Mouse (Mus musculus) limb, embryonic 11.5 days (tissue): ENCODE data around the gene Map2k7. TPM values are rescaled to one million over a fixed set of nuclear protein-coding genes. Genes with fewer than 3 reads are reported as not detected.

ENCODE experiments used
- ATAC-seq: fragments of 200-750 bp; cut with Nextera tagmentation; 2 replicates; pipeline ENCODE4 v1.8.0; 2017; ENCODE audit warnings: low read depth; ENCODE audit not compliant: insufficient number of reproducible peaks, low FRiP score, low TSS enrichment
- DNase-seq: peaks from one replicate; pipeline ENCODE4 v3.0.0-alpha.2; 2015; ENCODE audit warnings: low spot score
- H3K27ac ChIP-seq: fragments of 300-500 bp; sonication (generic); replicated peaks from 2 replicates; pipeline ENCODE4 v1.5.1; 2014; ENCODE audit warnings: low read depth, mild to moderate bottlenecking, low read length
- H3K27me3 ChIP-seq: fragments of 300-500 bp; sonication (generic); 2 replicates; pipeline ENCODE4 v1.6.1; 2014; ENCODE audit warnings: mild to moderate bottlenecking, low read length, mixed read lengths; ENCODE audit not compliant: control insufficient read depth, insufficient read depth
- H3K36me3 ChIP-seq: fragments of 300-500 bp; sonication (generic); 2 replicates; pipeline ENCODE4 v1.6.1; 2014; ENCODE audit warnings: mild to moderate bottlenecking, low read length, moderate library complexity, mixed read lengths; ENCODE audit not compliant: control insufficient read depth, insufficient read depth
- H3K4me1 ChIP-seq: fragments of 300-500 bp; sonication (generic); 2 replicates; pipeline ENCODE4 v1.6.1; 2014; ENCODE audit warnings: low read length, mixed read lengths; ENCODE audit not compliant: control insufficient read depth, insufficient read depth
- H3K4me2 ChIP-seq: fragments of 300-500 bp; sonication (generic); 2 replicates; pipeline ENCODE4 v1.6.1; 2014; ENCODE audit warnings: low read depth, mild to moderate bottlenecking, moderate library complexity; ENCODE audit not compliant: severe bottlenecking
- H3K4me3 ChIP-seq: fragments of 300-500 bp; sonication (generic); 2 replicates; pipeline ENCODE4 v1.5.1; 2014; ENCODE audit warnings: low read depth, low read length
- H3K9ac ChIP-seq: fragments of 300-500 bp; sonication (generic); 2 replicates; pipeline ENCODE4 v1.6.1; 2014; ENCODE audit warnings: mild to moderate bottlenecking, low read length
- H3K9me3 ChIP-seq: fragments of 300-500 bp; sonication (generic); 2 replicates; pipeline ENCODE4 v1.6.1; 2016; ENCODE audit warnings: low read length; ENCODE audit not compliant: control insufficient read depth
- WGBS: fragments of 180-500 bp; shearing (Covaris S2); extraction: QIAGEN DNeasy Blood & Tissue Kit; methylation state at CpG from one replicate; pipeline ENCODE4 v1.1.7; 2014; 5-methylcytosine and 5-hydroxymethylcytosine counted together
- polyA plus RNA-seq: library from polyadenylated mRNA; unstranded; fragments of >200 nt; fragmentation: Nextera tagmentation; extraction: Ambion mirVana; gene quantifications from 2 replicates; pipeline ENCODE4 v1.2.1, GENCODE M21; 2014

Gene Map2k7
- polyA plus RNA-seq, 1 experiment from 2014 or later, result 19.5 TPM

DNA sequence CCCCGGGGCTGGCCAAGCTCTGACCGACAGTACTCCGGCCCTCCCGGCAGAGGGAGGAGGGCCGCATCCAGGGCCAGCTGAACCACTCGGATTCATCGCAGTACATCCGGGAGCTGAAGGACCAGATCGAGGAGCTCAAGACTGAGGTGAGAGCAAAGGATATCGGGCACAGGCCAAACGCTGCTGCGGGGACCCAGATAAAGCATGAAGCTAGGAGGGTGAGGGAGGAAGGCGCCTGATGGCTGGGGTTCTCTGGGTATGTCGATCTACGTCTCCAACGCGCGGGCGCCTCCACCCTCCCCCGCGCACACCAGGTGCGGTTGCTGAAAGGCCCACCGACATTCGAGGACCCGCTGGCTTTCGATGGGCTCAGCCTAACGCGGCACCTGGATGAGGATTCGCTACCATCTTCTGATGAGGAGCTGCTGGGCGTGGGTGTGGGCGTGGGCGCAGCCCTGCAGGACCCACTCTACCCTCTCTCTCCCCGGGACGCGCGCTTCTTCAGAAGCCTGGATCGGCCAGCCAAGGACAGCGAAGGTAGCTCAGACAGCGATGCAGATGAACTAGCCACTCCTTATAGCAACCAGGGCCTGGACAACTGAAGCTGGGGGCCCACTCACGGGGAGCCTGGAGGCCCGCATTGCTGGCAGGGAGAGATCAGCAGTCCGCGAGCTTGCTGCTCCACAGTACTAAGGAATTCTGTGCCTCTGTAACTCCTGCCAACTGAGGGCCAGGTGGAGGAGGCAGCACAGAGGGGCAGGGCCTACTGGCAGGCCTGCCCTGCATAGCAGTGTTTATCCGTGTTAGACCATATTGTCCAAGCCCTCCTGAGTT is 32.1 kb upstream of the Map2k7 start:
- peak; percentile 28 for DNase-seq
- H3K4me1 ChIP-seq, result 0 out of 2 replicates have a peak, but pooled peaks cover 4% of the 10 kb centered on the region
- H3K4me3 ChIP-seq, result peak overlapping the region; percentile 19; the same call in 1 of the 2 replicates
- H3K36me3 ChIP-seq, result no peaks in the 10 kb centered on the region; the same call in 1 of the 2 replicates
- peak overlapping the region; percentile 25 for H3K4me2 ChIP-seq
- WGBS, result 9% methylated on average over 44 of the region's 44 CpGs
- no peak for ATAC-seq
- H3K9ac ChIP-seq, result 0 out of 2 replicates have a peak overlapping the region, but pooled peaks have one; percentile 32
- H3K9me3 ChIP-seq, result no peaks in the 10 kb centered on the region
- peaks cover 40% of the 10 kb centered on the region for H3K27me3 ChIP-seq
- H3K27ac ChIP-seq, result no peak overlapping the region

GRCm38 (mm10) chr8:4207016-4207350 is 31.6 kb upstream of the Map2k7 start:
- H3K27ac ChIP-seq, result no peak overlapping the region
- H3K36me3 ChIP-seq, result no peaks in the 10 kb centered on the region; the same call in 1 of the 2 replicates
- WGBS, result 68% methylated on average over 2 of the region's 2 CpGs
- DNase-seq (no peak), ATAC-seq (no peak)
- 0 out of 2 replicates have a peak, but pooled peaks cover 4% of the 10 kb centered on the region for H3K4me1 ChIP-seq
- H3K4me2 ChIP-seq, result no peak overlapping the region
- H3K9me3 ChIP-seq, result no peaks in the 10 kb centered on the region
- H3K9ac ChIP-seq, result no peak overlapping the region
- peaks cover 40% of the 10 kb centered on the region for H3K27me3 ChIP-seq
- H3K4me3 ChIP-seq, result no peak overlapping the region

DNA sequence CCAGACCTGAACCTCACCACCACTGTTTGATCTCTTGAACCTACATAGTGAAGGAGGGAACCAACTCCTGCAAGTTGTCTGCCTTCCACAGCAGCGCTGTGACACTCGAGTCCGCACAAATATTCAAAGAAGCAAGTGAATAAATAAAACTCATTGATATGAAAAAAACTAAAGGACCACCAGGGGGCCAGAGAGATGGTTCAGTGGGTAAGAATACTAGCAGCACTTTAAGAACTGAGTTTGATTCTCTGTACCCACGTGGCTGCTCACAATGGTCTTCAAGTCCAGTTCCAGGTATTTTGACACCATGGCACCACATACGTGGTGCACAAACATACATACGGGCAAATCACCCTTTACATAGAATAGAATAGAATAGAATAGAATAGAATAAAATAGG is 27.4 kb upstream of the Map2k7 start:
- Histone ChIP-seq H3K27ac (no peak overlapping the region), H3K4me2 (no peak overlapping the region), H3K9me3 (no peaks in the 10 kb centered on the region), H3K4me3 (no peak overlapping the region), H3K4me1 (0 out of 2 replicates have a peak, but pooled peaks cover 4% of the 10 kb centered on the region), H3K27me3 (peaks cover 34% of the 10 kb centered on the region), H3K36me3 (no peaks in the 10 kb centered on the region; the same call in 1 of the 2 replicates), H3K9ac (no peak overlapping the region)
- no peak for ATAC-seq
- WGBS, result 77% methylated on average over 6 of the region's 6 CpGs
- DNase-seq, result no peak

GRCm38 (mm10) chr8:4212809-4213209 is 25.7 kb upstream of the Map2k7 start:
- Histone ChIP-seq H3K4me2 (peak overlapping the region; percentile 88), H3K4me1 (peaks cover 9% of the 10 kb centered on the region; the same call in 1 of the 2 replicates), H3K27me3 (peaks cover 35% of the 10 kb centered on the region), H3K9ac (peak overlapping the region; percentile 32; the same call in 1 of the 2 replicates), H3K27ac (no peak overlapping the region), H3K9me3 (no peaks in the 10 kb centered on the region), H3K4me3 (peak overlapping the region; percentile 35), H3K36me3 (no peaks in the 10 kb centered on the region; the same call in 1 of the 2 replicates)
- WGBS, result 2% methylated on average over 25 of the region's 25 CpGs
- DNase-seq, result peak; percentile 56
- peak; percentile 41 for ATAC-seq

- H3K27ac ChIP-seq, result no peak overlapping the region
- 3% methylated on average over 18 of the region's 18 CpGs for WGBS
Observed at GRCm38 (mm10) chr8:4213210-4214005, 25.1 kb upstream of the Map2k7 start.

GRCm38 (mm10) chr8:4214006-4214980 is 24.2 kb upstream of the Map2k7 start:
- peak; percentile 11; the same call in 1 of the 2 replicates for ATAC-seq
- H3K9ac ChIP-seq, result no peak overlapping the region
- no peaks in the 10 kb centered on the region; the same call in 1 of the 2 replicates for H3K9me3 ChIP-seq
- no peaks in the 10 kb centered on the region; the same call in 1 of the 2 replicates for H3K36me3 ChIP-seq
- DNase-seq, result peak; percentile 55
- H3K4me3 ChIP-seq, result peak overlapping the region; percentile 35
- 8% methylated on average over 33 of the region's 33 CpGs for WGBS
- peaks cover 35% of the 10 kb centered on the region for H3K27me3 ChIP-seq
- H3K27ac ChIP-seq, result no peak overlapping the region
- H3K4me2 ChIP-seq, result peak overlapping the region; percentile 88
- peaks cover 9% of the 10 kb centered on the region; the same call in 1 of the 2 replicates for H3K4me1 ChIP-seq

More at GRCm38 (mm10) chr8:4213210-4214005, 25.1 kb upstream of the Map2k7 start:
- no peaks in the 10 kb centered on the region; the same call in 1 of the 2 replicates for H3K9me3 ChIP-seq
- ATAC-seq (peak; percentile 58), DNase-seq (peak; percentile 72)
- H3K4me1 ChIP-seq, result peaks cover 9% of the 10 kb centered on the region; the same call in 1 of the 2 replicates
- peak overlapping the region; percentile 35 for H3K4me3 ChIP-seq
- peaks cover 35% of the 10 kb centered on the region for H3K27me3 ChIP-seq
- H3K4me2 ChIP-seq, result peak overlapping the region; percentile 88
- H3K36me3 ChIP-seq, result no peaks in the 10 kb centered on the region; the same call in 1 of the 2 replicates
- peak overlapping the region; percentile 32 for H3K9ac ChIP-seq

DNA sequence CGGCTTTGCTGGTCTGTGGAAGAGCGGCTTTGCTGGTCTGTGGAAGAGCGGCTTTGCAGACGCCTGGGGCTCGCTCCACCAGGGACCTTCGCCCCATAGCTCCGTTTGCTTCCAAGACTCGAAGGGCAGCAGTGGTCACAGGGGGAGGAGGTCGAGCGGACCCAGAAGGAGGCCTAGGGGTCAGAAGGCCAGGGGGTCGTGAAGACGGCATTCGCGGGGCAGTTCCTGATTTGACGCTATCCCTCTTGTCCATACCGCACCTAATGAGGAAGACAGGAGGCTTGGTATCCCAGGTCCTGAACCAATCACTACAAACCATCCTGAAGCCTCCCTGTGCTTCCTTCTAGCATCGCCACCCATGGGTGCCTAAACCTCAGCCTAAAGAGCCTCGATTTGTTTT is 22.2 kb upstream of the Map2k7 start:
- ATAC-seq (no peak), DNase-seq (peak; percentile 29)
- Histone ChIP-seq H3K9ac (peak overlapping the region; percentile 44), H3K36me3 (no peaks in the 10 kb centered on the region), H3K27me3 (peaks cover 35% of the 10 kb centered on the region), H3K27ac (no peak overlapping the region), H3K4me3 (peak overlapping the region; percentile 43), H3K4me2 (peak overlapping the region; percentile 93), H3K4me1 (peaks cover 9% of the 10 kb centered on the region; the same call in 1 of the 2 replicates), H3K9me3 (no peaks in the 10 kb centered on the region; the same call in 1 of the 2 replicates)
- 6% methylated on average over 15 of the region's 18 CpGs for WGBS
